Mouse (Mus musculus): ENCODE data around the gene Slc12a7. TPM values are rescaled to one million over a fixed set of nuclear protein-coding genes. Genes with fewer than 3 reads are reported as not detected.
A peak's percentile ranks its signal among the peaks of the same experiment; 100 is the strongest.
"Not testable (repeated sequence)": the region's sequence is repeated elsewhere in the genome, so short reads cannot be mapped to it uniquely, and the experiment has no call there.

Slc12a7 gene
- polyA plus RNA-seq, 1 experiment from 2014 or later, result 40.1 TPM

DNA sequence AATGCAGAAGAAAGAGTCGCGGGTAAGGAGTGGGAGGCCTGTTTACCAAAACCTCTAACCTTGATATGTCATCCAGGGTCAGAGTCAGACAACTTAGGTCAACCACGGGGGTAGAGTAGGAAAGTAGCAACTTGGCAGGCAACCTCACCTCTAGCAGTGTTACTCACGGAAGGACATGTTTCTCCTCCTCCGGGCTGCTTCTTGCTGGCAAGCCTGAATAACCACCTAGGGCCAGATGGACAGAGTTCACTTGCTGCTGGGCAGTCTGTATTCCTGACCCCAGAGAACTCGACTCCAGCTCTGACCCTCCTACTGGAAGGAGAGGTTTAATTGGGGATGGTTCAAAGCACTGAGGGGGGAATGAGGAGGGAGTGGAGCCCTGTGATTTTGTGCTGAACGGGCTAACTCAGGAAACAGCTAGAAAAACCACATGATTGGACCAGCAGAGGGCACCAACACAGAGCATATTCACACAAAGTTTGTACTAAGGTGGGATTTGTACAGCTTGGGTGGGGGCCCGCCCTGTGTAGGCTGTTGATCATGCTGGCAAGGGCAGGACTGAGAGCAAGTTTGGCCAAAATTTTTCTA lies 9.7 kb upstream of the Slc12a7 start:
- Histone ChIP-seq H3K9me3 (no peaks in the 10 kb centered on the region), H3K27ac (no peak overlapping the region), H3K36me3 (no peaks in the 10 kb centered on the region), H3K9ac (no peak overlapping the region), H3K27me3 (no peaks in the 10 kb centered on the region), H3K4me1 (no peaks in the 10 kb centered on the region), H3K4me2 (replicated peaks) (no peak overlapping the region), H3K4me3 (no peak overlapping the region)
- no peak for ATAC-seq (ENCODE audit: insufficient number of reproducible peaks, insufficient read depth, low FRiP score, low TSS enrichment)
- 33% methylated on average over 8 of the region's 8 CpGs for WGBS

DNA sequence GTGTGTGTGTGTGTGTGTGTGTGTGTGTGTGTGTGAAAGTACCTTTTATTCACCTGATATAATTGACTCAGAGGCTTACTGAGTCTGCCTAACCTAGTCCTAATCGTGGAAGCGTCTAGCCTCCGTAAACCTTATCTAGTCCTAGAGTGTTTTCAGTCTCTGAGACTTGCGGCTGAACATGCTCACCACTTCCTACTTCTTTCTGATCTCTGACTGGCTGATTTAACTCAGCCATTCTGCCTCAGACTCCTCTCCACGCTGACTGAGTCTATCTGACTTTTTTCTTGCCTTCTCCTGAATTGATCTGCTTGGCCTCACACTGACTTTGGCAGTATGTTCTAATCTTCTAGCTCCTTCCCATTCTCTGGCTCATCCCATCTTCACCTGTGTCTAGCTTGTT lies 7.6 kb upstream of the Slc12a7 start:
- whole genome bisulfite sequencing, result 82% methylated on average over 5 of the region's 5 CpGs
- no peaks in the 10 kb centered on the region for H3K36me3 ChIP-seq
- no peaks in the 10 kb centered on the region for H3K9me3 ChIP-seq
- H3K4me1 ChIP-seq, result no peaks in the 10 kb centered on the region
- no peak overlapping the region for H3K4me2 ChIP-seq (replicated peaks)
- ATAC-seq (ENCODE audit: insufficient number of reproducible peaks, insufficient read depth, low FRiP score, low TSS enrichment), result no peak
- no peak overlapping the region for H3K27ac ChIP-seq
- no peak overlapping the region for H3K4me3 ChIP-seq
- H3K9ac ChIP-seq, result no peak overlapping the region
- no peaks in the 10 kb centered on the region for H3K27me3 ChIP-seq

DNA sequence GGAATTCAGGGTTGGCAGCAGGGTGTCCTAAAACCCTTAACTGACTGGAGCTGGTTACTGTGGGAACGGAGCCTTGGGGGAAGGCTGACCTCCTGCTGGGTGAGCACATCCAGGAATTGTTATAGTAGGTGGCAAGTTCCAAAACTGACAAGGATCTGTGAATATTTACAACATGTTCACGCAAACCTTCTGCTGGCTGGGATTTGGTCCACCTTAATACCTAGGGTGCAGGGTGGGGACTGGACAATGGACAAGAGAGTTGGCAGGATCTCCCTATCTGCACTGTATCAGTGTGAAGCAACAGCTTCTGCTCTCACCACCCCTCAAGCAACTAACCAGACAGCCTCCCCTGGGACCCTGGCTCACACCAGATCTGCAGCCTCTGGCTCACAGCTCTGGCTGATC lies 5.3 kb upstream of the Slc12a7 start:
- Histone ChIP-seq H3K4me2 (replicated peaks) (no peak overlapping the region), H3K9me3 (no peaks in the 10 kb centered on the region), H3K36me3 (no peaks in the 10 kb centered on the region), H3K4me1 (no peaks in the 10 kb centered on the region), H3K27ac (no peak overlapping the region), H3K4me3 (no peak overlapping the region), H3K9ac (no peak overlapping the region), H3K27me3 (peaks cover 7% of the 10 kb centered on the region; the same call in 1 of the 2 replicates)
- 38% methylated on average over 2 of the region's 2 CpGs for WGBS
- no peak for ATAC-seq (ENCODE audit: insufficient number of reproducible peaks, insufficient read depth, low FRiP score, low TSS enrichment)

DNA sequence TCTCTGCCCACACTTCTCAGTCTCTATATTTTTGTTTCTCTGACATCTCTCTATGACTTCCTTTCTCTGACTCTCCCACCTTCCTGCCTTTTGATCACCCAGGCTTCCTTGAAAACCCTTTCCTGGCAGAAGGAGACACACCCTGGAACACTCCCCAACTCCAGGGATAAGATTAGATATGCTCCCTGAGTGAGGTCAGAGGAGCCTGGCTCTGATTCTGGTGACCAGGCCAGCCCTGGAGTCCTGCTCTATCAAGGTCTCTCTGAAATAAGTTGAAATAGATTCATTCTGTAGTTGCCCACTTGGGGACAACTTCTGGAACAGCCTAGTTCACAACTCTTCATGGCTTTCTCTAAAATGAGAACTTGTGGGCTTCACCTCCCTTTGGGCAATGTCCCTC lies 4.3 kb upstream of the Slc12a7 start:
- peaks cover 17% of the 10 kb centered on the region for H3K27me3 ChIP-seq
- no peak overlapping the region for H3K27ac ChIP-seq
- 0 out of 2 replicates have a peak, but pooled peaks cover 5% of the 10 kb centered on the region for H3K4me1 ChIP-seq
- no peak overlapping the region for H3K4me3 ChIP-seq
- H3K9ac ChIP-seq, result no peak overlapping the region
- no peak for ATAC-seq (ENCODE audit: insufficient number of reproducible peaks, insufficient read depth, low FRiP score, low TSS enrichment)
- no peaks in the 10 kb centered on the region for H3K36me3 ChIP-seq
- no peaks in the 10 kb centered on the region for H3K9me3 ChIP-seq
- H3K4me2 ChIP-seq (replicated peaks), result no peak overlapping the region

- Histone ChIP-seq H3K27me3 (peaks cover 21% of the 10 kb centered on the region), H3K9ac (no peak overlapping the region), H3K36me3 (no peaks in the 10 kb centered on the region), H3K4me3 (no peak overlapping the region), H3K4me2 (replicated peaks) (no peak overlapping the region), H3K9me3 (no peaks in the 10 kb centered on the region), H3K4me1 (0 out of 2 replicates have a peak, but pooled peaks cover 5% of the 10 kb centered on the region), H3K27ac (no peak overlapping the region)
- WGBS, result 79% methylated on average over 1 of the region's 1 CpGs
- ATAC-seq (ENCODE audit: insufficient number of reproducible peaks, insufficient read depth, low FRiP score, low TSS enrichment), result no peak
These were observed 2.0 kb upstream of the Slc12a7 start for GRCm38 (mm10) chr13:73730913-73731312.

DNA sequence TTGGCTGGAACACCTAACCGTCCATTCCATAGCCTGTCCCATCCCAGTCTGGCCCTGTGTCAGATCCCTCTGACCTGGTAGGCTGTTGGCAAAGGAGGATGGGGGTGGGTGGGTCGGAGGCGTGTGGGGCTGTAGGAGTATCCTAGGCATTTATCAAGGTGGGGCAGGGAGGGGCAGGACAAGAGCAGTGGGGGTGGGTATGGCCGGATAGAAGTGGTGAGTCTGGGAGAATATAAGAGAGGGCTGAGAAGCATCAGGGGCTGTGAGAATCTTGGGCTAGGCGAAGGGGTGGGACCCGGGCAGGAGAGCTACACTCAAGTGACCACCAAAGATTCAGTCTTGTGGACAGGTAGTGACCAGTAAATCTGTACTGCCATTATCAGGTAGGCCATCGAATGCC lies 659 bp upstream of the Slc12a7 start:
- Histone ChIP-seq H3K36me3 (no peaks in the 10 kb centered on the region), H3K4me3 (peak overlapping the region; percentile 36), H3K4me2 (replicated peaks) (peak overlapping the region; percentile 84), H3K27me3 (peaks cover 21% of the 10 kb centered on the region), H3K27ac (no peak overlapping the region), H3K4me1 (0 out of 2 replicates have a peak, but pooled peaks cover 5% of the 10 kb centered on the region), H3K9ac (peak overlapping the region; percentile 42; the same call in 1 of the 2 replicates), H3K9me3 (no peaks in the 10 kb centered on the region)
- ATAC-seq (ENCODE audit: insufficient number of reproducible peaks, insufficient read depth, low FRiP score, low TSS enrichment), result 0 out of 2 replicates have a peak, but pooled peaks have one; percentile 19
- WGBS, result 60% methylated on average over 7 of the region's 7 CpGs

DNA sequence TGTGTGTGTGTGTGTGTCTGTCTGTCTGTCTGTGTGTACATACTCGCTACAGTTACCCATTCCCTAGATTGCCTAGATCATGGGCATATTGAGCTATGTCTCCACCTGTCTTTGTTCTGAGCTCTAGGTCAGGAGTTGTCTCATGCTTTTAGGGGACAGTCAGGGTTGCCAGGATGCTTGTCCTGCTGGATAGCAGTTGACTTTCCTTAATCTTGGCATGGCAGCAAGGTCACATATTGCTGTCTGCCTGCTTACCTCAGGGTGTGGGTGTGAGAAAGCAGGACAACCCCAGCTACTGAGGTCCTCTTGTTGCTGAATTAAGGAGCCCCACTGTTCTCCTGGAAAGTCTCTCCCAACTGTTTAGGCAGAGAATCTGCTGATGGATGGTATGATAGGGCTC lies 1.5 kb downstream of the Slc12a7 start:
- Histone ChIP-seq H3K4me2 (replicated peaks) (no peak overlapping the region), H3K9ac (no peak overlapping the region), H3K4me3 (no peak overlapping the region), H3K27me3 (peaks cover 21% of the 10 kb centered on the region), H3K4me1 (0 out of 2 replicates have a peak, but pooled peaks cover 5% of the 10 kb centered on the region), H3K27ac (no peak overlapping the region), H3K36me3 (no peaks in the 10 kb centered on the region), H3K9me3 (no peaks in the 10 kb centered on the region)
- no peak for ATAC-seq (ENCODE audit: insufficient number of reproducible peaks, insufficient read depth, low FRiP score, low TSS enrichment)
- 71% methylated on average over 1 of the region's 1 CpGs for WGBS

GRCm38 (mm10) chr13:73735270-73735669 lies 2.4 kb downstream of the Slc12a7 start:
- WGBS, result 76% methylated on average over 8 of the region's 8 CpGs
- no peak overlapping the region for H3K27ac ChIP-seq

GRCm38 (mm10) chr13:73735928-73736327 lies 3.0 kb downstream of the Slc12a7 start:
- Histone ChIP-seq H3K36me3 (no peaks in the 10 kb centered on the region), H3K9ac (no peak overlapping the region), H3K4me1 (0 out of 2 replicates have a peak, but pooled peaks cover 5% of the 10 kb centered on the region), H3K9me3 (no peaks in the 10 kb centered on the region), H3K27me3 (peaks cover 21% of the 10 kb centered on the region), H3K27ac (no peak overlapping the region), H3K4me2 (replicated peaks) (no peak overlapping the region), H3K4me3 (no peak overlapping the region)
- WGBS, result 70% methylated on average over 2 of the region's 2 CpGs
- ATAC-seq (ENCODE audit: insufficient number of reproducible peaks, insufficient read depth, low FRiP score, low TSS enrichment), result no peak

More at GRCm38 (mm10) chr13:73735270-73735669, 2.4 kb downstream of the Slc12a7 start:
- Histone ChIP-seq H3K4me3 (no peak overlapping the region), H3K36me3 (no peaks in the 10 kb centered on the region), H3K9ac (no peak overlapping the region), H3K4me1 (0 out of 2 replicates have a peak, but pooled peaks cover 5% of the 10 kb centered on the region), H3K27me3 (peaks cover 21% of the 10 kb centered on the region), H3K4me2 (replicated peaks) (no peak overlapping the region), H3K9me3 (no peaks in the 10 kb centered on the region)
- no peak for ATAC-seq (ENCODE audit: insufficient number of reproducible peaks, insufficient read depth, low FRiP score, low TSS enrichment)

DNA sequence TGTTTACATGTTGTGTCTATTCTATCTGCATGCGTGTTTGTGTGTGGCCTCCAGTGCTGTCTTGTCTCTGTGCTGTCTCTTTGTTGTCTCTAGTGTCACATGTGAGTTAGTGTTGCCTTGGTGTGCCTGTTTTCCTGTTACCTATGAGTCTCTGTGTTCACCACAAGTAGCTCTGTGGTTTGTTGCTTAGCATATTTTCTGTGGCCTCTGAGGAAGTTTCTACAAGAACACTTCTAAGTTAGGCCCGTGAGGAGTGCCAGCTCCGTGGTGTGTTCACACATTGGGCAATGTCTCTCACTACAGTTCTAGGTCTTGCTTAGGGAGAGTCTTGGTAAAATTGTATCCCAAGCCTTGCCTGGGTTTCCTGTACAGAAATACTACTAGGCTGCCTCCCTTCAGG lies 4.0 kb downstream of the Slc12a7 start:
- Histone ChIP-seq H3K27ac (no peak overlapping the region), H3K4me3 (no peak overlapping the region), H3K4me1 (0 out of 2 replicates have a peak, but pooled peaks cover 5% of the 10 kb centered on the region), H3K27me3 (peaks cover 20% of the 10 kb centered on the region), H3K9ac (no peak overlapping the region), H3K36me3 (no peaks in the 10 kb centered on the region), H3K4me2 (replicated peaks) (no peak overlapping the region), H3K9me3 (no peaks in the 10 kb centered on the region)
- 86% methylated on average over 3 of the region's 3 CpGs for WGBS
- no peak for ATAC-seq (ENCODE audit: insufficient number of reproducible peaks, insufficient read depth, low FRiP score, low TSS enrichment)

GRCm38 (mm10) chr13:73740399-73740944 lies 7.6 kb downstream of the Slc12a7 start:
- not testable (repeated sequence) for H3K9ac ChIP-seq; H3K27ac ChIP-seq; H3K36me3 ChIP-seq; ATAC-seq (ENCODE audit: insufficient number of reproducible peaks, insufficient read depth, low FRiP score, low TSS enrichment); H3K4me2 ChIP-seq (replicated peaks); H3K9me3 ChIP-seq; H3K4me1 ChIP-seq; H3K4me3 ChIP-seq; H3K27me3 ChIP-seq
- WGBS, result 44% methylated on average over 2 of the region's 2 CpGs

DNA sequence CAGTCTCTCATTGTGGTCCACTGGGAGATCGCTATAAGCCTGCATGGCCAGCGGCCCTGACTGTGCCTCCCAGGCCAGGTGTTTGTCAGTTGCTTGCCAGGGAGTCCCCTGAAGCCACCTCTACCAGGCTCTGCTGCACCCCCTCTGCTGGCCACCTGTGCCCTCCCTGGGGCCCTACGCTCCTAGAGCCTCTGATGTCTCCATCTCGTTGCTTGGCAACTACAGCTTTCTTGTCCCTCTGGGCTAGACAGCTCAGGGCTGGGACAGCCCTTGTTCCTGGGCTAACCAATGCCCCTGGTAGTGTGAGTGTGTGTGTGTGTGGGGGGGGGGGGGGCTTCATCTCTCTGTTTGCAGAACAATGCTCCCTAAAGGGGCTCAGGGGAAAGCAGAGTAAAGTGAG lies 10.1 kb downstream of the Slc12a7 start:
- ATAC-seq (ENCODE audit: insufficient number of reproducible peaks, insufficient read depth, low FRiP score, low TSS enrichment), result peak; percentile 62; the same call in 1 of the 2 replicates
- Histone ChIP-seq H3K36me3 (no peaks in the 10 kb centered on the region), H3K9me3 (no peaks in the 10 kb centered on the region), H3K27me3 (no peaks in the 10 kb centered on the region), H3K27ac (no peak overlapping the region), H3K4me2 (replicated peaks) (no peak overlapping the region), H3K4me3 (no peak overlapping the region), H3K9ac (no peak overlapping the region), H3K4me1 (peaks cover 3% of the 10 kb centered on the region; the same call in 1 of the 2 replicates)
- 51% methylated on average over 4 of the region's 4 CpGs for WGBS
